Mouse (Mus musculus) natural killer cell, adult 2 months (primary cell): ENCODE measurements at regions not wholly inside any gene's neighbourhood (a gene's known extent, or its start where the extent isn't known, plus 50 kb on each side); places are given as distances from the start of the nearest gene placed in this dataset.

Experiments used
- DNase-seq, 2 experiments: peaks; one replicate each; pipeline ENCODE4 v3.0.0; 2022; ENCODE audit warnings: low spot score in 2 of 2

DNA sequence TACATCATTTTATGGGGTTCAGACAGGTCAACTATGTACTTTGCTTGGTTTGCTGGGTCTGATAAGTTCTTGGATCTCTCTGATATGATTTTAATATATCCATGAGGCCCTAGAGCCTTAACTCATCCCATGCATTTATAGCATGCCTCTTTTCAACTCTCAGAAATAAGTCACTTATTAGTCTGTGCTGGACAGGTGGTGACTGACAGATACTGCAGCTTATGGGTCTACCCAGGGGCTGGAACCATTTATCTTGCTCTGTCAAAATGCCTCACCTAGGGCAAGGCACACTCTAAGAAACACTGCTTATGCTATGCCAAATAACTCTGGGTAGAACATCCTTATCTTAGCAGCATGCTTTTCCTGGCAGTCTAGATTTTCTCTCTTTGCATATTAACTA lies 225.6 kb downstream of the Mbnl1 start:
- DNase-seq: no peak

DNA sequence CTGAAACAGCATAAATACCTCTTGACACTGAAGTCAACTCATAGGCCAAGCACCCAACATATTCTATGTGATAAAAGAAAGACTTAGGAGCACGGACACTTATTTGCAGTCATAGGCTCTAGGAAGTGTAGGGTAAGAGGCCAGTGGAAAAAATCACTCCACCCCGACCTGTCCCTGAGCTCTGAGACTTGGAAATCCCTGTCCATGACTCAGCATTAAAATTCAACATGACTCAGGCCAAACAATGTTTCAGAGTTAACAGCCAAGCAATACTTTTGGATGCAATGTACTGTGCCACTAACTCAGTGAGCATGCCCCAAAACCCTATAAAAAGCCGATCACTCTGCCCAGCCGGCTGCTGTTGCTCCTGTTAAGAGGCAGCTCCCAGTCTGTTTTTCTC lies 234.5 kb downstream of the Mbnl1 start:
- DNase-seq: no peak

DNA sequence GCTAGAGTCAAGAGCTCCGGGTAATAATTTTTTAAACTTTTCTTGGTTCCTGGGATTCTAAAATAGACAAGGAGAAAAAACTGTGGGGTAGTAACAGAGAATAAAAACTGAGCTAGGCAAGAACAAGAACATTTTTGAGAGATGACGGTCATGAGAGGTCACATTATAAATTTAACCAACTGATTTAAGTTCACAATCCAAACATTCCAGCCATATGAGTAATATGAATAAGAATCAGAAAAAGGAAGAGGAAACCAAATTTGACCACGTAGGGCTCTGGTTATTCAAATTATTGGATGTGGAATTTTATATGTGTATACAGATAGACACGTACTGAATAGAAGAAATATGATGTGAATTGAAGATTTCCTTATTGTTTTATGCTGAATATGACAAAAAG lies 240.3 kb downstream of the Mbnl1 start:
- no peak for DNase-seq

DNA sequence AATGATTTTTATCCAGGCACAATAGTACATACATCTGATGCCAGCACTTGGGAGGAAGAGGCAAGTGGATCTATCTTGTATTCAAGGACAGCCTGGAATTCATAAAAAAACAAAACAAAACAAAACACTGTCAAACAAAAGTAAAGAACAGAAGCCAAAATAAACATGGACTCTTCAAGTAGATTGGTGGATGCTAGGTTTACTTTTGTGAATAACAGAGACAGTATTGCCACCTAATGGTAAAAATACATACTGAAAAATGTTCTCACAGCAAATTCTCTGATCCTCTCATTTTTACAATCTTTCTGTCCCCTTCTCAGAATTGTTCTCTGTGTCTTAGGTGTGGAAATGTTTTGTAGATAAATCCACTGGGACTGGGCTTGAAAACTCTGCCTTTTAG lies 247.7 kb downstream of the Mbnl1 start:
- DNase-seq: no peak

DNA sequence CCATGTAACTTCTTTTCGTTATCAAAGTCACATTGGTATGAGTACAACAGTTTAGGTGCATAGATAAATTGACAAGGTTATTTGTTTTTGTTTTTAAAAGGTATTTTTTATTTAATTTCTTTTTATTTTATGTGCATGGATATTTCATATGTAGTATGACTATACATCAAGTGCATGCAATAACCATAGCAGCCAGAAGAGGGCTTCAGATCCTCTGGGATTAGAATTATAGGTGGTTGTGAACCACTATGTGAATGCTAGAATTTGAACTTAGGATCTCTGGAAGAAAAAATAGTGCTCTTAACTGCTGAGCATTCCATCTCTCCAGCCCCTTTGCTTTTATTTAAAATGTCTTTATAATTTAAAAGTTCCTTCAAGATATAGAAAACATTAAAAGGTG lies 258.7 kb downstream of the Mbnl1 start:
- no peak for DNase-seq

DNA sequence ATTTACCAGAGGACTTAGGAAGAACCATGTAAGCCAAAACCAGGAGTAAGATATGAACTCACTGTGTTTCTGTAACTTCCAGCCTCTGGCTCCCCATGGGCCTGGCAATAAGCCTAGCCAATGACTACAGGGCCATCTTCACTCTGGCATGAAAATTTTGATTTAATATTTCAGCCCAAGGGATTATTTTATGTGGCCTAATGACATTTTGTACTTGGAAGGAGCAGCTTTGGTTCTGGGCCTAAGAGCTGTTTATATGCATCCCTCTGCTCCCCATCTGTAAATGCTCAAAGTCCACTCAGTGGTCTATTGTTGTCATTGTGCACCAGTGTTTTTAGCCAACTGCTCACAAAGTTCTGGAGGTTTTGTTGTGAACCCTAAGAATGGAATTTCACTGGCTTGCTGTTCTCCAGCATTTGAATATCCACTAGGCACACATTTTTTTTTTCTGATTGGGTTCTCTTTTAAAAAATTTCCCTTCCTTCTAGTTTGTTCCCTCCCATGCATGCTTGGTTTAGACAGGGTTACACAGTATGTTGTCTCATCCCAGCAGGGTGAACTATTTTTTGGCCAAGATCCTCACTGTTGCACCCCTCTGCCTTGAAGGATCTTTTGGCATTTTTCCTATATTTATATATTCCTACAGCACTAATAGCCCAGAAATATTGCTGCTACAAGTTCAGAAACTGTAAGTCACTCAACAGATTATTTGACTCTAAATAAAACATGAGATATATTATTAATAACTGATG lies 261.9 kb upstream of the P2ry1 start:
- DNase-seq: no peak

DNA sequence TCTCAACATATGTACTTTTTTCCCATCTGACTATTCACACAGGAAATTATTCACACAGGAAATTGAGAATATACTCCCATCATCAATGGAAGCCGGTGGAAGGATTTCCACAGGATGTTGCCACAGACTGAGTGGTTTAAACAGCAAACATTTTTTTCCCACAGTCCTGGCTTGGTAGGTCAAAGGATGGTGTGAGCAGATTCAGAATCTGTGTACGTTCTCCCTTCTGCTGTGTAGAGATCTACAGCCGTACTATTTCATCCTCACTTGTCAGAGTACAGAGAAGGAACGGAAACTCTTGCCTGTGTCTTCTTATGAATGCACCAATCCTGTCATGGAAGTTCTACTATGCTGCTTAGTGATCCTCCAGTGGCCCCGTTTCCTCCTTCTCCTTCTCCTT lies 261.2 kb upstream of the P2ry1 start:
- DNase-seq: no peak

DNA sequence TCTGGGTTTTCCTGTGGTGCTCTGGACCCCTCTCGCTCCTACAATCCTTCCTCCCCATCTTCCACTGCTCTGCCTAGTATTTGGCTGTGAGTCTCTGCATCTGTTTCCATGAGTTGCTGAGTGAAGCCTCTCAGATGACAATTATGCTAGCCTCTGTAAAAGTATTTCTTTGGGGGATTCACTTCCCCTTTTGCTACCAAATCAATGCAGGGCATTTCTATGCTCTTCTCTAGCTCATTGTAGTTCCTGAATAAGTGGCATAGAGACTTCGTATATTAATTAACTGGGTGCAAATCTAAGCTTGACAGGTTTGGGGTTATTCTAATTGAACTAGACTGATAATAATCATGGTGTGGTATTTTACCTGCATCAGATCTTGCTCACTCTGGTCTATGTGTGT lies 260.4 kb upstream of the P2ry1 start:
- no peak for DNase-seq

DNA sequence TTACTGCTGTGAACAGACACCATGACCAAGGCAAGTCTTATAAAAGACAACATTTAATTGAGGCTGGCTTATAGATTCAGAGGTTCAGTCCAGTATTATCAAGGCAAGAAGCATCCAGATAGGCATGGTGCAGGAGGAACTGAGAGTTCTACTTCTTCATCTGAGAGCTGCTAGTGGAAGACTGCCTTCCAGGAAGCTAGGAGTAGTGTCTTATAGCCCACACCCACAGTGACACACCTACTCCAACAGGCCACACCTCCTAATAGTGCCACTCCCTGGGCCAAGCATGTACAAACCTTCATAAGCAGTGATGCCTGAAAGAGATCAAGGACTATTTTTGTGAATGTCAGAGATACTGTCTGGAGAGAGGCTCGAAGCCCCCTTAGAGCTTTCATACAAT lies 257.5 kb upstream of the P2ry1 start:
- DNase-seq: no peak

DNA sequence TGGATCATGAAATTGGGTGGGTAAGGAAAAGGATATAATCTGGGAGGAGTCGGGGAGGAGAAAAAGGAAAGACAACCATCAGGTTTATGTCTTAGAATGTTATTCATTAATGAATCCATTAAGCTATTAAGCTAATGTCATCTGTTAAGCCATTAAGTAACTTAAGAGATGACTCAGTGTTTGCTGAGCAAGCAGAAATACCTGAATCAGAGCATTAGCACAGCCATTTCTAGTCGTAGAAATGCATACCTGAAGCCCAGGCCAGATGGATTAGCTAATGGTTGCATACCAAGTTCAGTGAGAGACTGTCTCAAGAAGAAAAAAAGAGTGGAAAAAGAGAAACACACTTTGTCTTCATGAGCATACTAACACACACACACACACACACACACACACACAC lies 244.0 kb upstream of the P2ry1 start:
- no peak for DNase-seq

DNA sequence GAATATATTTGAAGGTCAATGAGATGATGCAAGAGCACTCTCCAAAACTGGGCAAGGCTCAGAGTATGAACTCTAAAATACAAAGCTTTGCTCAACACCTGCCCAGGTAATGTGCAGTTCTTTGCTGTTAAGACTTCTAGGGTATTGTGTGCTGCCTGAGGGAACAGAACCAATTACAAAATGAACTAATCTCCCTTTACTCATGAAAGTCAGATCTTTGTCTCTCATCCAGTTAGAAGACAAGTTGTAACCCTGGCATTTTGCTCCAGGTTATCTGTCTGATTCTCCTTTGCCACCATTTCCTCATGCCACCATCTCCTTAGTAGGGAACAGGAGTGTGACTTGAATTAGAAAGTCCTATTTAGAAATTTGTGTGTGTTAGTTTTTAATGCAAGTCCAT lies 243.5 kb upstream of the P2ry1 start:
- no peak for DNase-seq

DNA sequence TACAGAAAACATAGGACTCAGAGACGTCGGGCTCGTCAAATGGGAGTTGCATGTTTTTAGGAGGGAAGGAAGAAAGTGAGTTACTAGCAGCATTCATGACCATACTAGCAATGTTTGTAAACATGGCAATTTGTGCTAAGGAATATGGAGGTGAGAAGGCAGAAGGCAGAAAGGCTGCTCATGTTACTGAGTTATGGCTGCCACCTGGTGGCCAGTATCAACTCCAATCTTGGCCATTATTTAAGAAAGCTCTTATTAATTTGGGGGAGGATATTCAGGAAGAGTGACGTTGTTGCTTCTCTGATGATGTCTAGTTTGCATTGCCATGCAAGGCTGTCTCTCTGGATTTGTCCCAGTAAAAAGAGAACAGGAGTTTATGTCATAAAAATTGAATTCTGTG lies 239.7 kb upstream of the P2ry1 start:
- peak in 1 of 2 experiments; percentile 7 for DNase-seq

DNA sequence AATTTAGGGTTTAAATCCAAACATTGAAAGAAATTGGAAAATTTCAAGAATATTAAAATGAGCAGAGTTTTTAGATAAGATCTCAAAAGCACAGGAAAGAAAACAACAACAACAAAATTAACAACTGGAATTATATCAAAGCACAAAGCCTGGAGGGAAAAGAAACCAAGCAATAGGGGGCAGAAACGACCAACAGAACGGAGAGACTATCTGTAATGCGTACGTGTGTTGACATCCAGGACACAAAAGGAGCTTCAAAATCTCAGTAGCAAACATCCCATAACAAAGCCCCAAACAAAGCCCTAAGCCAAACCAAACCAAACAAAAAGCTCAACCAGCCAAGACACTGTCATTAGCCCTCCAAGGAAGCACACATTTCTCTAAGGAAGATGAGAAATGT lies 237.5 kb upstream of the P2ry1 start:
- DNase-seq: no peak

DNA sequence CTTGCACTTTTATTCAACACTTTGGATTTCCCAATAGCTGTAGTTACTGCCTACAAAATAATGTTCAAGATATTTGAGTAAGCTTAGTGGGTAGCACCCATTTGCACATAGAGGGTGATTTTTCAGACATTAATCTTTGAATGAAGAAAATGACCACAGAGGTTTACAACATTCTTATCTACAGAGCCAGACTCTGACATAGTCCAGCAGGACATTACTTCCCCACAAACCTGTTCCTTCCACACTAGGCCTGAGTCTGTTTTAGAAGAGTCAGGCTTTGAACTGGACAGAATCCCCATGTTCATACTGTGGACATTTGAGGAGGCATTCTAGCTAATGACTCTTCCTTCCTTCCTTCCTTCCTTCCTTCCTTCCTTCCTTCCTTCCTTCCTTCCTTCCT lies 233.6 kb upstream of the P2ry1 start:
- no peak for DNase-seq

DNA sequence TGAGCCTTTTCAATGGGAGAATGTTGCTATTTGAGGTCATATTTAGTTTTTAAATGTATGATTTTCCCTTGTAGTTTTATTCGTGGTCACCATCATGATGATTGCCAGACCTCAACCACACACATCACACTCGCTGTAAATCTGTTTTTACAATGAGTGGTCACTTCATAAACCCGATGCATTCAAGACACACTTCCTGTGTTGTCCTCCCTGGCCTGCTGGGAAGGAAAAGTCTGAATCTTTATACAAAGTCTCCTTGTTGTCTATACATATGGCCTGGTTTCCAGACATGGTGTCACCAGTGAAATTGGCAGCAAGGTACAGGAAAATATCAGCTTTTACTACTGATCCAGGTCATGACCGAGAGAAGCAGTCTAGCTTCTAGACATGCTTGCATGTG lies 230.7 kb upstream of the P2ry1 start:
- DNase-seq: no peak

DNA sequence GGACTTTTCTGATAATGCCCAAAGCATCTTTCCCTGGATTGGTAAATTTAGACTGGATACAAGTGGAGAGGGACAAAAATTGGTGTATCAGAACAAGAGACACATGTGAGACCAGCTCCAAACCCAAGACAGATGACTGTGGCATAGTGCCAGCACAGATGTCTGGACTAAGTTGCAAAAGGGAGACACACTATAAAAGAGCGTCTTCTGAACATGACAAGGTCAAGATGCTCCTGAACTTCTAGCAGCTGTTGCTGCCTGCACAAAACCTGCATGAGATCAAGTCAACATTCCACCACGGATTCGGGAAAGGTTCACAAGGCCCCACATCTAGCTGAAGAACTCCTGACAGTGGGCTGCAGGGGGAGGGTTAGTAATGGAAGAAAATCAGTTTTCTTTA lies 229.2 kb upstream of the P2ry1 start:
- DNase-seq: no peak

DNA sequence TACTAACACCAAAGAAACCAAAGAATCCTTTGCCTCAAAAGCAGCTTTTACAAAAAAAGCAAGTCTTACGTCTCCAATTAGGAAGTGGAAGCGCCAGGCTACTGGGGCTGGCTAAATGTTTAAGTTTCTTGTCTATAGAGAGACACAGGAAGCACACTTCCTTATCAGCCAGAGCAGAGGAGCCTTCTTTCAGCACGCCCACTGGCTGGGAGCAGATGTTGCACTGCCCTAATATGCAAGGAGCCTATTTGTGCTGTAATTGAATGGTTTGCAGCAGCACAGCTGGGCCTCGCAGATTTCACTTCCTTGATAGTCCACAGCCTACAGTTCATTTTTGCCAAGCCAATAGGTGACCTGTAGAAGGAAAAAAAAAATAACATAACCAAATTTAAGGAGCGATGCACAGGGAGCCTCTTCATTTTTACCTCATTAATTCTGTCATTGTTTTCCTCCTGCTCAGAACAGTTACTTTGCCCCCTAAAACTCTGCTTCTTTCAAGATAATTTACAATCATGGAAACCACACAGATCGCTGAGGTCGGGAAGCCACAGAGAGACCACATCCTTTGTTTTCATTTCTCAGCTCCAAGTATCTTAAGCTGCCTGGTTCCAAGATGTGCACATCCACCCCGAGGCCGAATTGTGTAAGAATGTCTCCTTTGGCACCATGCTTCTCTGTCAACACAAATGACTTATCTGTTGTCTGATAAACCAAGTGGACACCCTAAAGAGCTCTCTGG lies 217.3 kb upstream of the P2ry1 start:
- DNase-seq: peak; percentile 17 to 20

DNA sequence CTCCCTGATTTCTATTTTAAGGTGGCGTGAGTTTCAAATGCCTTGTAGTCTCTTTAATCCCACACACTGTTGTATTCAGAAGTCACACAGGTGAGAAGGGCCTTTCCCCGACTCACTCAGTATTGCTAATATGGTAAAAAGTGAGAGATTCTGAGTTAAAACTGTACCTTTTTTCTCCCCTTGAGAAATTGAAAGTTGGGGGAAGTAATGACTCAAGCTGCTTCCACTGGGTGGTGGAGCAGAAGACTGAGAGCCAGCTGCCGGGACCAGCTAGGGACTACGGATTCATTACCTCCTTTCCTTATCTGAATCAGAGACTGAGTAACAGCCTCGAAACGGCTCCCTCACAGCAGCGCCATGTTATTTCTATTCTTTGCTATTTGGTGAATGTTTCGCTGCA lies 214.6 kb upstream of the P2ry1 start:
- DNase-seq: no peak

DNA sequence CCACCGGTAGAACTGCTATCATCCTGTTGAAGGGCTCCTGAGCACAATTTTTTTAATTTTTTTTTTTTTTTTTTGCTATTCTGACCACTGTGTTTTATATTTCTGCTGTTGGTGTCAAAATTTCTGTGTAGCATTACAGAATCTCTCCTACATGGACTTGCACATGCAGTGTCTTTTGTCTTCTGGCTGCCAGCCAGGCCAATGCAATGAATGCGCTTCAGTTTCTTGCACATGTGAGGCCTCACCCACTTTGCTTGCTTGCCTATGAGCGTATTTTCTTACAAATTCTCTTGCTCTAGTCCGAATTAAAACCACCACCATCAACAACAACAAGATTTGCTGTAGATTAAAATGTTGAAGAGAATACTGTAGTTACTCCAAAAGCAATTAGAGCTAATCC lies 213.2 kb upstream of the P2ry1 start:
- DNase-seq: no peak

DNA sequence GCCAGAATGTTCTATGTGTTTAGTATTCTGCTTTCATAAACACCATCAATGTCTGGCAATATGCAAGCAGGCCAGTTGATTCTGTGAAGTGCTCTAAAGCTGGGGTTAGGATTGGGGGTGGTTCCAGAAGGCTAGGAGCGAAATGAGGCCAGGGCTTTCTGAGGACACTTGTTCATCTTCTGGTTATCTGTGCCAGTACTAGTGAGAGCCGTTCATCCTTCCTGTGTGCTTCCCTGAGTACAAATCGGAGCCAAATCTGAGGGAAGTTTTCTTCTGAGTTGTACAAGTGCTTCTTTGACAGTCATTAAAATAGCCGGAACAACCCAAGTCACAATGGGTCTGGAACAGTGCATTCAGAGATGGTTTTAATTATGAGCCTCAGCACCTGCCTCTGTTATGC lies 210.4 kb upstream of the P2ry1 start:
- DNase-seq: no peak

DNA sequence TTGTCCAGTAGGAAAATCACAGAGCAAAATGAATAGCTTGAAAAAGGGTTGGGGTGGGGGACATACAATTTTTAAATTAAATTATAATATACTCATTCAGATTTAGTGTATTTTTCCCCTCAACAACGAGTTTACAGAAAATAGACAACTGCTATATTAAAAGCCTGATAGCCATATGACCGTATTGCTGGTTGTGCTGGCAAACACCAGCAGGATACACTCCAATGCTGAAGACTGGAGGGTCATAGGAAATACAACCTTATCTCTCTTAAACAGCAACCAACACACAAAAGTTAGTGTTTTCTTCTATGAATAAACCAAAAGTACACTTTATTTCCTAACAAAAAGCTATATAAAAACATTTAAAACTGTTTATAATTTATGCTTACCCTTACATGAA lies 206.4 kb upstream of the P2ry1 start:
- DNase-seq: no peak

DNA sequence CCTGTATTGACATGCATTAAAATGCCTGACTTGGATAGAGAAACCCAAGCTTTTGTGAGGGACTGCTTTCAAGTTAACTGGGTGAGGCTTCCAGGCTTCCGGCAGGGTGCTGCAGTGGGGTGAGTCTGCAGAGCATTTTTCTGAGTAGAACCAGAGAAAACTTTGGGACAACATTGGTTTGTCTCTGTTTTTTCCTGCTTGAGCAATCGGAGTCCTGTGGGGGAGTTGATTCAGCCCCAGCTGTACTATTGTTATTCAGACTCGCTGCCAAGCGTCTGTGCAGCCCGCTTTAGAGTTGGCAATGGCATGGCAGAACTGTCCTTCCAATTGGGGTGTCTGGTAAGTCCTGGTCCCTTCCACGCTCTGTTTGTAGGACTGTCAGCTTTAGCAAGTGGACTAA lies 204.8 kb upstream of the P2ry1 start:
- no peak for DNase-seq

DNA sequence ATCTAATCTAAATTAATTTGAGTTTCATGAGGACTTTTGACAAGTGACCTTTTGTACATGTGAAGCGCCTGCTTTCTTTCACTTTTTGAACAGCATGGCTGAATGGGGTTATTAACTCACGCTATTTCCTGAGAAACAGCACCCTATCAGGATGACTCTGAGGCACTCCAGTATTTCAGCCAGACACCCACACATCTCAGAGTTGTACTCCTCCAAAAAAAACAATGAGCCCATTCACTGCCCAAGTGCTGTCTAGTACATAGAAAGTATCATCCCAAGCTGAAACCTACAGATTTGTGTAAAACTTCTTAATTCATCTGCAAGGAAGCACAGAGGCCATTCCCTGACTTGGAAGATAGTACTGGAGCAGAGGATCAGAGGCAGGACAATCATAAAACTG lies 204.1 kb upstream of the P2ry1 start:
- DNase-seq: no peak

DNA sequence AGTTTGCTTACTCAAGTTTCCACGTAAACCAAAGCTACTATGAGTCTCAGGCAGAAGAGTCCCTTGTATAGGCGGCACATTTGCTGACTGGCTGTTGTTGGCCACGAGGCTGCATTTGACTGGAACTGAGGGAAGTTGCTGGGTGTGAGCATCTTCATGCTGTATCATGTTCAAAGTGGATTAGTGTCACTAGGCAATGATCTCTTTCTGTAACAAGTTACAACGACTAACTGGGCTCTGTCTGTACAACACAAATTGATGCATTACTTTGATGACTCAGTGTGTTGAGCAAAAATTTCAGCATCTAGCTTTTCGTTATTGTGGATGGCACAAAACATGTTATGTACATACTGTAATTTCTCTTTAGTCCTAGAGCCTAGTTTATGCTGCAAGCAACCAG lies 203.7 kb upstream of the P2ry1 start:
- DNase-seq: no peak
